Mouse (Mus musculus): ENCODE results near the gene Tgds.

DNA sequence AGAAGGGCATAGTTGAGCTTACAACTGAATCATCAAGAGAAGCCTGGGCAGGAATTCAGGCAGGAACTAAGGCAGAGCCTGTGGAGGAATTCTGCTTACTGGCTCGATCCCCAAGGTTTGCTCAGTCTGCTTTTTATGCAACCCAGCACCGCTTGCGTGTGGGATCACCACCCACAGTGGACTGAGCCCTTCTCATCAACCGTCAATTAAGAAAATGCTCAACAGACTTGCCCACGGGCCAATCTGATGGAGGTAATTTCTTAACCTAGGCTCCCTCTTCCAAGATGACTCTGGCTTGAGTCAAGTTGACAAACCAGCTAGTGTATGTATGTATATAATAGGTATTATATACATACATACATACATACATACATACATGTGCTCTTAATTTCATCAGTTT, 9.7 kb upstream of the Tgds start:
- TF ChIP-seq POLR2A (IDR thresholded peaks at IDR 0.05; ENCODE audit: borderline replicate concordance, extremely low read depth, insufficient read depth, insufficient read length, poor library complexity, severe bottlenecking) (no peak), CTCF (IDR thresholded peaks at IDR 0.05; ENCODE audit: borderline replicate concordance, extremely low read depth, insufficient read depth, insufficient read length) (no peak)
